In the genomic region with DNA sequence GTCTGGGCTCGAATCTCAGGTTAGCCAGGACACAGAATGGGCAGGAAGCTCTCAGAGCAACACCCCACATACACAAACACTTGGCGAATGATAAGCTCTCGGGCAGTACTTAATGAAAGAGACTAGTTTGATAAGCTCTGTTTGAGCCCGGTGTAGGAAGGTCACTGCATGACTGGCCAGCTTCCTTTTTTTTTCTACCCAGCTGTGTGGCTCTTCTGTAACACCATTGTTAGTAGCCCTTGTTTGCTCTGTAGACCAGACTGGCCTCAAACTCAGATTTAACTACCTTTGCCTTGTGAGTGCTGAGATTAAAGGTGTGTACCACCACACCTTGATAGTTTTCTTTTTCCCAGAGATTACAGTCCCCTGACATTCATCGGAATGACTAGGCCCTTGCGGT, we compare ENCODE assay signal across 20 mouse cellular contexts. TPM values are rescaled to one million over a fixed set of nuclear protein-coding genes. Genes with fewer than 3 reads are reported as not detected.
"Had no signal": no experiment of that assay in that cellular context is flagged by ENCODE, and none has a peak within 500 bp of the region (broad histone marks: within the 10 kb centered on the region; RNA-seq: fewer than 3 reads in every experiment).

No protein-coding gene starts in this region.

- H3K4me1 ChIP-seq: limb, embryonic 13.5 days had no signal

- H3K27ac ChIP-seq: kidney, postnatal 0 days; layer of hippocampus, adult 2 months; limb, embryonic 10.5 days; limb, embryonic 13.5 days; liver, embryonic 14.5 days had no signal

- DNase-seq: kidney, adult 2 months; kidney, postnatal 25 days; layer of hippocampus, adult 9-11 months; liver, postnatal 0 days; midbrain, embryonic 14.5 days; right cerebral cortex, postnatal 4 days; thymus, postnatal 25 days had no signal

- H3K9ac ChIP-seq: limb, embryonic 13.5 days; liver, embryonic 14.5 days; liver, postnatal 0 days had no signal

- H3K4me2 ChIP-seq: limb, embryonic 13.5 days; liver, embryonic 11.5 days; midbrain, embryonic 11.5 days had no signal

- H3K4me3 ChIP-seq: layer of hippocampus, adult 2 months; limb, embryonic 10.5 days; limb, embryonic 13.5 days had no signal

- H3K27me3 ChIP-seq: limb, embryonic 13.5 days had no signal

- ATAC-seq: liver, postnatal 0 days had no signal

- H3K36me3 ChIP-seq: limb, embryonic 10.5 days; limb, embryonic 13.5 days had no signal

- H3K9me3 ChIP-seq: limb, embryonic 10.5 days; limb, embryonic 13.5 days had no signal

RNA-seq across cellular contexts. Expression of a gene that starts 15.1 kb away (rescaled TPM):
- total RNA-seq: layer of hippocampus, adult 2 months; layer of hippocampus, postnatal 25 days; megakaryocyte-erythroid progenitor cell, adult 5-6 weeks; midbrain, postnatal 0 days had no signal
- polyA plus RNA-seq: intestine, embryonic 14.5 days; limb, embryonic 10.5 days; midbrain, embryonic 11.5 days; midbrain, embryonic 14.5 days; midbrain, postnatal 0 days; neural tube, embryonic 11.5 days; neural tube, embryonic 14.5 days had no signal

RNA-seq across cellular contexts. Expression of a gene that starts 27.5 kb away (rescaled TPM):
- total RNA-seq: megakaryocyte-erythroid progenitor cell, adult 5-6 weeks had no signal
- polyA plus RNA-seq: limb, embryonic 10.5 days had no signal
